In genomic region chr5:128733955-128734354, GRCm38 (mm10) we compare ENCODE assay signal across 9 mouse cellular contexts. TPM values are rescaled to one million over a fixed set of nuclear protein-coding genes. Genes with fewer than 3 reads are reported as not detected.
DNase-seq lines count a peak whose midpoint lies in the region; ATAC-seq and TF ChIP-seq lines count a peak whose summit lies in the region.
"Had no signal": no experiment of that assay in that cellular context is flagged by ENCODE, and none has a peak within 500 bp of the region (broad histone marks: within the 10 kb centered on the region; RNA-seq: fewer than 3 reads in every experiment).

No protein-coding gene starts in this region.

- 5% methylated on average over 6 of the region's 6 CpGs for WGBS in midbrain, embryonic 13.5 days

- H3K79me2 ChIP-seq in CH12.LX (replicated peaks; ENCODE audit: control insufficient read depth, extremely low read depth, insufficient read depth, poor library complexity, severe bottlenecking) = no peaks in the 10 kb centered on the region

- no peak overlapping the region for H3K9ac ChIP-seq in CH12.LX (ENCODE audit: insufficient read depth, low read depth)
- no peak overlapping the region for H3K9ac ChIP-seq in midbrain, embryonic 13.5 days (replicated peaks)
- H3K9ac ChIP-seq: limb, embryonic 12.5 days had no signal

- H3K27ac ChIP-seq in CH12.LX (ENCODE audit: insufficient read depth, low read depth) = no peak overlapping the region
- H3K27ac ChIP-seq in midbrain, embryonic 13.5 days = no peak overlapping the region
- H3K27ac ChIP-seq: limb, embryonic 12.5 days had no signal

- no peaks in the 10 kb centered on the region for H3K27me3 ChIP-seq in CH12.LX (replicated peaks)
- peaks cover 5% of the 10 kb centered on the region; the same call in 1 of the 2 replicates for H3K27me3 ChIP-seq in midbrain, embryonic 13.5 days

- peak; percentile 23 for TF ChIP-seq RAD21 in CH12.LX (IDR thresholded peaks at IDR 0.05; ENCODE audit: low read depth, low read length)

- H3K36me3 ChIP-seq in CH12.LX (replicated peaks in 1 of 2; ENCODE audit: control insufficient read depth in 1 of 2, insufficient read depth in 1 of 2, low read length in 1 of 2) = no peaks in the 10 kb centered on the region
- no peaks in the 10 kb centered on the region for H3K36me3 ChIP-seq in midbrain, embryonic 13.5 days
- H3K36me3 ChIP-seq: limb, embryonic 12.5 days had no signal

- ATAC-seq in granulocyte monocyte progenitor cell, adult 5-6 weeks (replicated peaks; ENCODE audit: poor library complexity, severe bottlenecking) = peak; percentile 76
- peak; percentile 62; the same call in 1 of the 2 replicates for ATAC-seq in midbrain, embryonic 13.5 days

- no peak overlapping the region for H3K4me3 ChIP-seq in CH12.LX (replicated peaks in 1 of 3; ENCODE audit: low read depth in 2 of 3, low read length in 2 of 3, poor library complexity in 1 of 3)
- H3K4me3 ChIP-seq in midbrain, embryonic 13.5 days (replicated peaks) = no peak overlapping the region
- H3K4me3 ChIP-seq: limb, embryonic 12.5 days had no signal

- TF ChIP-seq CTCF in CH12.LX (conservative IDR thresholded peaks at IDR 0.05 in 1 of 2, IDR thresholded peaks at IDR 0.05 in 1 of 2; ENCODE audit: low read depth in 2 of 2, low read length in 2 of 2) = peak in 1 of 2 experiments; percentile 42; a peak in 2 of 4 replicates

- H3K4me2 ChIP-seq in CH12.LX (ENCODE audit: insufficient read depth, low read depth, poor library complexity, severe bottlenecking) = no peak overlapping the region
- H3K4me2 ChIP-seq in midbrain, embryonic 13.5 days (replicated peaks) = no peak overlapping the region
- H3K4me2 ChIP-seq: limb, embryonic 12.5 days had no signal

- H3K9me3 ChIP-seq in CH12.LX (replicated peaks; ENCODE audit: low read length) = peaks cover 83% of the 10 kb centered on the region
- H3K9me3 ChIP-seq in midbrain, embryonic 13.5 days = no peaks in the 10 kb centered on the region
- H3K9me3 ChIP-seq: limb, embryonic 12.5 days had no signal

- no peak for TF ChIP-seq POLR2A in CH12.LX (IDR thresholded peaks at IDR 0.05; ENCODE audit: low read depth, low read length)

- dilution Hi-C loops in CH12.LX (cut with MboI; ENCODE audit: extremely low pct_ligation_motif_present, extremely low pct_unique_long_range_greater_than_20kb, low sequenced_read_pairs) = no loop called here

- no peak for TF ChIP-seq EP300 in CH12.LX (IDR thresholded peaks at IDR 0.05; ENCODE audit: low read length)

- in situ Hi-C loops in CH12.LX (cut with MboI; ENCODE audit: low pct_ligation_motif_present, low pct_unique_long_range_greater_than_20kb, low sequenced_read_pairs) = no loop called here

- intact Hi-C loops in gastrocnemius, postnatal 36 days (cut with DNase I) = no loop called here

- peak; percentile 23 for DNase-seq in gastrocnemius, postnatal 10 days
- no peak for DNase-seq in gastrocnemius, postnatal 36 days
- DNase-seq in CH12.LX (ENCODE audit: extremely low read depth) = peak; percentile 3
- DNase-seq in brain, embryonic 18.5 days (ENCODE audit: low read depth, low spot score) = peak; percentile 54
- peak; percentile 34 to 54 for DNase-seq in layer of hippocampus, postnatal 25 days (ENCODE audit: extremely low spot score in 1 of 2, low spot score in 1 of 2)
- peak; percentile 47 for DNase-seq in thymus, postnatal 4 days

- no peaks in the 10 kb centered on the region for H3K4me1 ChIP-seq in CH12.LX (ENCODE audit: control insufficient read depth in 1 of 2, insufficient read depth in 2 of 2)
- peaks cover 3% of the 10 kb centered on the region for H3K4me1 ChIP-seq in midbrain, embryonic 13.5 days (replicated peaks)
- H3K4me1 ChIP-seq: limb, embryonic 12.5 days had no signal

TF ChIP-seq in CH12.LX, 34 proteins besides CTCF, POLR2A, EP300 and RAD21:
- TF ChIP-seq TCF12 (IDR thresholded peaks at IDR 0.05; ENCODE audit: low read depth, low read length) (no peak), MYC (IDR thresholded peaks at IDR 0.05; ENCODE audit: low read depth, low read length) (no peak), USF1 (IDR thresholded peaks at IDR 0.05; ENCODE audit: low read depth, low read length) (no peak), E2F4 (IDR thresholded peaks at IDR 0.05; ENCODE audit: insufficient replicate concordance, low read depth, low read length) (no peak), ELF1 (IDR thresholded peaks at IDR 0.05; ENCODE audit: low read depth, low read length) (no peak), IRF4 (IDR thresholded peaks at IDR 0.05; ENCODE audit: low read depth, low read length) (no peak), PAX5 (IDR thresholded peaks at IDR 0.05; ENCODE audit: low read length) (no peak), MEF2A (IDR thresholded peaks at IDR 0.05; ENCODE audit: borderline replicate concordance, low read depth, low read length) (no peak)

RNA-seq across cellular contexts. Expression of gene Piwil1, which starts 31.6 kb away (rescaled TPM):
- total RNA-seq in gastrocnemius, postnatal 10 days (2021) = under 1 TPM; 0.11 to 0.16 TPM
- not detected for total RNA-seq in gastrocnemius, postnatal 36 days (2021)
- not detected in 2 replicates for total RNA-seq in CH12.LX (2012; rRNA removed)
- total RNA-seq in CH12.LX (2014; rRNA removed) = not detected in 2 replicates
- not detected in 2 replicates for polyA plus RNA-seq in CH12.LX (2012; ENCODE audit: insufficient read length, low read depth)
- total RNA-seq in granulocyte monocyte progenitor cell, adult 5-6 weeks (2014; fragmentation: Nextera tagmentation) = not detected in 2 replicates
- not detected in 2 replicates for total RNA-seq in granulocyte monocyte progenitor cell, adult 5-6 weeks (2017)
- total RNA-seq in layer of hippocampus, postnatal 25 days (2021) = under 1 TPM; 0.10 to 0.14 TPM
- polyA plus RNA-seq in midbrain, embryonic 13.5 days (2015; fragmentation: Nextera tagmentation; extraction: Ambion mirVana) = 0.14 and 0.27 TPM in 2 replicates
- polyA plus RNA-seq: limb, embryonic 12.5 days had no signal

Comparison
In these comparisons a context has a peak if more than half of its experiments do, and no peak if none do; other contexts are left out.
1. DNase-seq: peak in gastrocnemius, postnatal 10 days (single experiment), CH12.LX (single experiment), brain, embryonic 18.5 days (single experiment), layer of hippocampus, postnatal 25 days (2 of 2) and thymus, postnatal 4 days (single experiment); none in gastrocnemius, postnatal 36 days (0 of 2).